Mouse (Mus musculus): ENCODE data around the gene Pp2d1.
"Not testable (repeated sequence)": the region's sequence is repeated elsewhere in the genome, so short reads cannot be mapped to it uniquely, and the experiment has no call there.

The Pp2d1 gene

GRCm38 (mm10) chr17:53539351-53539750 lies at the start of gene Pp2d1:
Gene Pp2d1 (minus strand): TSS chr17:53539451.
- DNase-seq, result not testable (repeated sequence)

- DNase-seq, result no peak
These were observed 49.0 kb upstream of the Pp2d1 start for GRCm38 (mm10) chr17:53588097-53588855.

DNA sequence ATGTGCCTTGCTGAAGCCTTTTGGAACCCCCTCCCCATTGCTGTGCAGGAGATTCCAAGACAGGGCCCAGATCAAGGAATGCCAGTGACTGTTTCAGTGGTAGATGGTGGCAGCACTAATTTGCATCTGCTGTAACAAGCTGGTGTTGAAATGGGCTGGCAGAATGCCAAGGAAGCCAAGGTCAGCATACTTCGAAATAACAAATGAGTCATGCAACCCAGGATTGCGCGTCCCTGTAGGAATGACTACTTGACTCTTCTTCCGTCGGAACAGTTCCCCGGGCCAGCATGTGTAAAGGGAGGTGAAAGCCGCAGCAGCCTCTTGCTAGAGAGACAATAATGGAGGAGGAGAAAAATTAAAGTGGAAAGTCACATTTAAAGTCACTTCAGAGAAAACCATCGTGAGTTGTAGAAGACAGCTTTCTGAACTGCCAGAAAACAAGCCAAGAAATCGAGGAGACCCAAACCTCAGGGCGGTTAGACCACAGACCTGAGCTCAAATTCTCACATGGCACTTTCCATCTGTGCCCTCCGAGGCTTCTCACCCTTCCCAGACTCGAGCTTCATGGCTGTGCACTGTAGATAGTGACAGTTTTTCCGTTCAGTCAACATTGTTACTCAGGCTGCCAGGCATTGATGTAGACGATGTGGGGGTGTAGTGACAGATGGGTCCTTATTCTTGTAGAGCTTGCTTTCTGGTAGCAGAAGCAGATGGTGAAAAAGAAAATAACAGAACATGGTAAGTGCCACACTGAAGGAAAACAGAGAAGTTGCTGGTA lies 48.0 kb upstream of the Pp2d1 start:
- DNase-seq, result peak; percentile 75 to 83

- no peak for DNase-seq
These were observed 44.8 kb upstream of the Pp2d1 start for GRCm38 (mm10) chr17:53583846-53584579.

DNA sequence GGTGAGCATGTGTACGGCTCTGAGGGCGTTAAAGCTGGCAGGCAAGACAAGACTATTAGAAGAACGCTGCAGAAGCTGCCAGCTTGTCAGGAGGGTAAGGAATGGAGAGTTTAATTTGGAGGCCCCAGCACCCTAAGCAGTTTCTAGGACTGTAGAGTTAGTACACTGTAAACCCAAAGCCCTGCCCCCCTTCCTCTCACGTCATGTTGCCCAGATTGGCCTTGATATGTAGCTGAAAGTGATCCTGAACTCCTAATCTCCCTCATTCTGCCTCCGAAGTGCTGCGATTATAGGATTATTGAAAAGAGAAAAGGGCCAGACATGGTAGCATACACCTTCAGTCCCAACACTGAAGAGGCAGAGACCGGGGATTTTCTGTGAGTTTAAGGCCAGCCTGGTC lies 43.6 kb upstream of the Pp2d1 start:
- DNase-seq, result no peak

DNA sequence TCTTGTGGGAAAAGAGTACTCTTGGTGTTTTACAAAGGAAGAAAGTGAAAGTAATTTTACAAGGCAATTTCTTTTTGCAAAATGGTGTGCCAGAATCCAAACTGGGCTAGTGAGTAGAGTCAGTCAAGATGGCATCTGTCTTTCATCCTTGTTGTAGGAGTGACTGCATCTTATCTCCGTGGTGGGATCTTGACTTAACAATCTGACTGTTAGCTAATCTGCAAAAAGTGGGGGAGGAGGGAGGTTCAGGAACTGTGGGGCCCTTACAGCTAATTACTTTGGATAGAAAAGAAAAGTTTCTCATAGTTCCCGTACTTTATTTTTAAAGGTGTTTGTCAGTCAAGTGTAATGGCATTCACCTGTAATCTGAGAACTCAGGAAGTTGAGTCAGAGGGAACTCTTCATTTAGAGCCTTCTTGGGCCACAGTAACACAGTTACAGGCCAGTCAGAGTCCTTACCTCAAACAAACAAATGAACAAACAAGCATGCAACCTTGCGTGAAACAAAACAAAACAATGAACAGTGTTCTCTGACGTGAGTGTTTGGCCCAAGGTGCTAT lies 42.9 kb upstream of the Pp2d1 start:
- DNase-seq, result no peak

- DNase-seq, result peak; percentile 52 to 66
These were observed 41.0 kb upstream of the Pp2d1 start for GRCm38 (mm10) chr17:53580237-53580636.

DNA sequence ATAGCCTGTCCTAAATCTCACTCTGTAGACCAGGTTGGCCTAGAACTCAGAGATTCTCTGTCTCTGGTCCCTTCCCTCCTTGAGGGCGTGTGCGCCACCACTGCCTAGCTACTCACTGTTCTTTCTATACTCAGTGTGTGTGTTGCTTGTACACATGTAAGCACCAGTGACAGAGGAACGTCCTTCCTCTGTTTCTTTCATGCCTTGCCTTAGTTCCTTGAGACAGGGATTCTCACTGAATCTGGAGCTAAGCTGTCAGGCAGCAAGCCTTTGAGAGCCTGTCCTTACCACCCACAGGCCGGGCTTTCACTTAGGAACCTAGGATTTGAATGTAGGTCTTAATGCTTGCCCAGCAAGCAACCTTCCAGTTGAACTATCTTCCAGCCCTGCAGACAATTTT lies 40.4 kb upstream of the Pp2d1 start:
- DNase-seq, result peak in 1 of 2 experiments; percentile 49

DNA sequence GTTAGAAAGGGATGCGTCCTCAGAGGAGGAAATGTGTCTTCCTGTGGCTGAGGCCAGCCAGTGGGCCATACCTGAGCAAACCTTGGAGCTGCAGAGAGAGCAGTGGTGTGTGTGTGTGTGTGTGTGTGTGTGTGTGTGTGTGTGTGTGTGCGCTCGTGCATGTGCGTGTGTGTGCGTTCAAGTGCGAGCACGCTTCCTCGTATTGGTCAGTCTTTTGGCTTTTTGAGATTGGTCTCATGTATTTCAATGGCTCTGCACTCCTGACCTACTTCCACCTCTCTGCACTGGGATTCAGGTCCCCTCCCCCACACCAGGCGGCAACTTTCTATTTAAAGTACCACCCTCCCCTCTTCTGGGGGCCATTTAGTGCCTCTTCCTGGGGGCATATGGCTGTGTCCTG lies 39.5 kb upstream of the Pp2d1 start:
- peak; percentile 87 to 94 for DNase-seq

- no peak for DNase-seq
These were observed 39.0 kb upstream of the Pp2d1 start for GRCm38 (mm10) chr17:53578249-53578648.

DNA sequence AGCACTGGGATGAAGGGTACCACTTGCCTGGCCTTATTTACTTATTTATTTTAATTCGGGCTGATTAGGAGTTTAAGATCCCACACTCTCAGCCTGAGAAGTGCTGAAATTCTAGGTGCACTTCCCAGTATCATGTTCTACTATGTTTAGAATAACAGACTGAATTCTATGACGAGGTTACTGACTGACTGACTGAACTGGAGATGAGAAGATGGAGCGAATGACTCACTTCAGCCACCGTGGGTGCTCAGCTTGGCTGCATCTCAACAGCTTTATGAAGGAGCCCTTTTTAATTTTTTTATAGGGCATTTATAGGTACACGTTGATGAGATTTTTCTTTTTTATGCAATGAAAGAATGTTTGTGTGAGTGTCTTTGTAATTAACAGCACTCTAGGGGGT lies 38.5 kb upstream of the Pp2d1 start:
- DNase-seq, result no peak

DNA sequence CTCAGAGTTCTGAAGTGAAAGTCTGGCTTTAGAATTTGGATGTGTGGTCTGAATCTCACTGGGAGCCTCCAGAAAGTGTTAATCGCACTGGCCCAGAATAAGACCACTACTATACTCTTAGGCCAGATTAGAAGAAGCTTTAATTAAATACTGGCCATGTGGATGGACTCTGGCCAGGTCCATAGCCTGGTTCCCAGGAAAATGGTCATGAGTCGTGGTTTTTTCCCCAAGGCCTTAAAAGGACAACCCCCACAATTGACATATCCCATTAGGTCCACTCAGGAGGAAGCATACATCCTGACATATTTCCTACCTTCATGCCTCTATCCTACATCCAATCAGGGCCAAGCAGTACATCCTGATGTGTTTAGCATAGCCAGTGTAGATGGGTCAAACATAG lies 37.9 kb upstream of the Pp2d1 start:
- DNase-seq, result no peak

DNA sequence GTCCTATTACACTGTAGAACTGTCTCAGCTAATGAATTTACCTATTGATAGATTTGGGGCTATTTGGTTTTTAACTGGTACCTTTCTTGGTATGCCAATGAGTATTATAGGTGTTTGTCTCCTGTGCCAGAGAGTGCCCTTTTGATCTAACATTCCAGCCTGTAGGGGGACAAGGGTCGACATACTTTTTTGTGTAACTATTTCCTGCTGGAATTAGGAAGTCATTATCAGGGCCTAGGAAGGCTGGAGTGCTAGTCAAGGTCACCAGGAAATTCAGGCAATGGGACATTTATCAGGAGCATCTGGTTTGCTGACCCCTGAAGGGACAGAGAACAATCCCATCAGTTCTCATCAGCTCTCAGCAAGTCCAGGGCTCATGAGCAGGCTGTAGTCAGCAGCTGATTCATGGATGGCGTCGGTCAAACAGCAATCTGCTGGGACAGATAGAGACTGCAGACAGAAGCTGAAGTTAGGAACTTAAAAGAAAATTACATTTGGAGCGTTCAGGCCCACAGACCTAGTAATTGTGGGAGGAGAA lies 33.8 kb upstream of the Pp2d1 start:
- DNase-seq, result no peak

DNA sequence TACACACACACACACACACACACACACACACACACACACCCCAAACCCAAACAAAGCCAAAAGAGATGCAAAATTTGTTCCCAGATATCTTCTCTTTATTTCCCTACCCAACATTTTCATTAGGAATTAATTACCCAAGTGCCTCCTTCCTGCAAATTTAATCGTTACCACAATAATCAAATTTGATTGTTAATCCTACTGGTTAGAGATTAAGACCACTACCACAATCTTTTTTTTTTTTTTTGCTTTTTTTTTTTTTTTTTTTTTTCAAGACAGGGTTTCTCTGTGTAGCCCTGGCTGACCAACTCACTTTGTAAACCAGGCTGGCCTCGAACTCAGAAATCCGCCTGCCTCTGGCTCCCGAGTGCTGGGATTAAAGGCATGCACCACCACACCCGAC lies 31.7 kb upstream of the Pp2d1 start:
- DNase-seq, result not testable (repeated sequence)

DNA sequence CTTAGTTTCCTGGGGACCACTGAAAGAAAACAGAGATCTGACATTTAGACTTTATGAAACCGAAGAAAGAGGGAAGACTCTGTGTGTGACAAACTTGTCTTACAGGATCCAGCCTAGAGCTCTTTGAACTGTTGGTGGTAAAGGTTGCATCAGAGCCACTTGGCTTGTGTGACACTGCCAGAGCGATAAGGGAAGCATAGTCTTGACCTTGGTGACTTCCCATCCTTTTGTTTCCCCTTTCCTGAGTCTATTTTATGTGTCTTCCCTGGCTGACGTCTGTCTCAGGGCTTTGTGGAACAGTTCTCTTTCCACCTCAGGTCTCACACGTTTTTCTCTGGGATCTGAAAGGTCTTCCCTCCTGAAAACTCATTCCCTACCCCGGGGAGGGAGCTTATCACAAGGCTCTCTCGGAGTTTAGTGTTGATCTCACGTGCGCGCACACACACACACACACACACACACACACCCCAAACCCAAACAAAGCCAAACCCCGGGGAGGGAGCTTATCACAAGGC lies 31.2 kb upstream of the Pp2d1 start:
- no peak for DNase-seq

GRCm38 (mm10) chr17:53569829-53570228 lies 30.6 kb upstream of the Pp2d1 start:
- peak; percentile 61 to 81 for DNase-seq

- no peak for DNase-seq
These were observed 29.6 kb upstream of the Pp2d1 start for GRCm38 (mm10) chr17:53568734-53569386.

- DNase-seq, result peak; percentile 89 to 92
These were observed 28.9 kb upstream of the Pp2d1 start for GRCm38 (mm10) chr17:53568118-53568517.

DNA sequence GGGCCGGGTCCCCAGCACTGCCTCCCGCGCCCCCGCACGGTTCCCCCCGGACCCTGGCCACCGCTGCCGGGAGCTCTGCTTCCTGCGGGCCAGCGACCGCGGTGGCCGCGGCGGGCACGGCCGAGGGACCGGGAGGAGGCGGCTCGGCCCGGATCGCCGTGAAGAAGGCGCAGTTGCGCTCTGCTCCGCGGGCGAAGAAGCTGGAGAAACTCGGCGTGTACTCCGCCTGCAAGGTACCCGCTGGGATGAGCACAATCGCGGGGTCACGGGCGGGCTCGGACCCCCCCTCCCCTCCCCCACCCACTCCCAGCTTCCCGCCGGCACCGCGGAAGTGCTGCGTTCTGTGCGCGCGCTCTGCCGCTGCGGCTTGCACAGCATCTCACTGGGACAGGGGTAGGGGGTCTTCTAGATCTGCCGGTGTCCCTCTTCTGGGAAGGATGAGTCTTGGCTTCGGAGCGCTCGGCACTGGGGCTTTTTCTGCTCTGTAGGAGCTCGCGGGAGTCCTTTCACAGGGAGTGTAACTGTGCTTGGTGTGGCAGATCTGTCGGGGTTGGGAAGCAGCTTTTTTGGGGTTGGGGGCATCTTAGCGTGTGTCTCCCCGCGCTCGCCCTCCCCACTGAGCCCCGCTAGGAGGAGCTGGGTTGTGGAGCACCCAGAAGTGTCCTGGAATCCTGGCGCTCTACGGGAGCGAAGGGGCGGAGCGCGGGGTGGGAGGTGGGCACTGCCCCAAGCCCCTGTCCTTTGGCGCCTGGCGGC lies 28.3 kb upstream of the Pp2d1 start:
- DNase-seq, result peak; percentile 78 to 82

DNA sequence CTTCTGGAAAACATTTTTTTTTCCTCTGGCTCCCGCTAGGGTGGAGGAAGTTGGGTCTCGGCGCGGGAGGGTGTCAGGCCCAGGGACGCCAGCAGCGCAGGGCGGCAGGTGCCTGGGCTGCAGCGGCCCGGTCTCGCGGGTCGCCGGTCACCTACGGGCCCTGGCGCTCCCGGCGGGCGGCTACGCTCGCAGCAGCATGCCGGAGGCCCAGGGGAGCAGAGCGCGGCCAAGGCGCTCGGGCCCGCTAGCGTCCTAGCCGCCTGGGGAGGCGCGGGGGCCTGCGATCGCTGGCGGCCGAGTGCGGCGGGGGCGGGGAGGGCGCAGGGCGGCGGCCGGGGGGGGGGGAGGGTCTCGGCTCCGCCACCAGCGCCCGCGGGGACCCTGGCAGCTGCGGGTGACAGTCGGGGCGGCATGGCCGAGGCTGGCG lies 27.7 kb upstream of the Pp2d1 start:
- peak in 1 of 2 experiments; percentile 80 for DNase-seq
